Mouse (Mus musculus): ENCODE measurements around the gene Gm13283. TPM values are rescaled to one million over a fixed set of nuclear protein-coding genes. Genes with fewer than 3 reads are reported as not detected.

The Gm13283 gene
- polyA plus RNA-seq (2012; rRNA removed): not detected in 2 replicates

DNA sequence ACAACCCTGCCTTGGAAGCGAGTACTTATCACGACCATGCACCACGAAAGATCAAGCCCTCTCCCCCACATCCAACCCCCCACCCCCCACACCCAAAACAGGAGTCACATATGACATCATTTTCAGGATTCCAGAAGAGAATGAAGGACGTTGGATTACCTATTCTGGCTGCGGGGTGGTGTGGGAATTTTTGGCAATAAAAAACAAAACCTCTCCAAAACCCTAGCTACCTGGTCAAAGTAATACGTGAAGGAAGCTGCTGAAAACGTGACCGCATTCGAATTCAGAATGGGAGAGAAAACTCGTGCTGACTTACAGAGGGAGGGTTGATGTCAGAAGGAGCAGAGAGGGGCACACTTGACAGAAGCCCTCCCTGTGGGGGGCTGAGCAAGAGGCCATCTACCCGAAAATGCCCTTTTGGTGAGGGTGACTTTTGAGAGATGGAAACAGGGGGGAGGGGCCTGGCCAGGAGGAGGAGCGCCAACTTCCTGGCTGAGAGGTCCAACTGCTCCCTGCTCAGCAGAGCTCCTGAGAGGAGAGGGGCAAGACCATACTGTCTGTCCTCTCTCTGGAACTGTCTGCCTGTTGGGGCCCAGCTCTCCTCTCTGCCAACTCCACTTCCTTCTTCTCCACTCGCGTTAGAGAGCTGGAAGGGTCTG, at the start of gene Gm13283:
Gm13283 (plus strand) TSS at position 510 of the 659 bp plus-strand sequence.

DNA sequence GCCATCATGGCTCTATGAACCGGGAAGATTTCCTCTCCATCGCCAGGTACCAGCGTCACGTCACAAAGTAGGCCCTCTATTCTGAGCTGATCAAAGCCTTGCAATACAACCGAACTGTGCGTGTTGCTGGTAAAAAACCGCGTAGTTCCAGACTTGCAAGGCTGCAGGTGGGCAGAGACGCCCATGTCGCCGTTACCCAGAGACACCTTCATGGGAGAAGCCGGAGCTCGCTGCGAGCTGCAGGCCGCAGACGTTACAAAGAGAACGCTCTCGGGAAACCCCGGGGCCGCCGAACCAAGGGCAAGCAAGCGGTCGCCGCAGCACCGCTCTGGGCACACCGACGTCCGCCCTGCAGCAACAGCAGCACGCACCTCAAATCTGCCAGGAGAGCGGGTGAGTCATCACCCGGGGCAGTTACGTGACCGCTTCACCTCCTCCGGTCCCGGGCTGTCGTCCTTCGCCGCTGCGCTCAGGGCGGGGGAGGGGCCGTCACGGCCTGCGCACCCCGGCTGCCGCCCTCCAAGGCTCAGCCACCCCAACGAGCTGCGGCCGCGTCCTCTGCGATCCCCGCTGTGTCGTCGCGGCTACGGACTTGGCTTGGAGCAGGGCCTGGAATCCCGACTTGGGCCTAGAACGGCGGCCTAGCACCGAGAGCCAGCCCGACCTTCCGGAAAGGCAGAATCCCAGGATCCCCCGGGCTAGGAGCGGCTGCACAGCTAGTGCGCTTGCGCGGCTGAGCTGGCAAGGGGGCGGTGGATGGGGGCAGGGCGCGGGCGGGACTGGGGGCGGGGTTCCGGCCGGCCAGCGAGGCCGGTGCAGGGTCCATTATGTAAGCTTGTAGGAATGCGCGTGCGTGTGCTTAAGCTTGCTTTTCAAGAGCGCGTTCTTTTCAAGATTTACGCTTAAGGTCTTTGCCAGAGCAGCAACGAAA, 37.9 kb upstream of the Gm13283 start, which contains the start of the genes Gm26566 and Klhl9:
Gm26566 (plus strand) TSS at position 15 of the 931 bp plus-strand sequence.
Klhl9 (minus strand) TSS at position 675 of the 931 bp plus-strand sequence.

DNA sequence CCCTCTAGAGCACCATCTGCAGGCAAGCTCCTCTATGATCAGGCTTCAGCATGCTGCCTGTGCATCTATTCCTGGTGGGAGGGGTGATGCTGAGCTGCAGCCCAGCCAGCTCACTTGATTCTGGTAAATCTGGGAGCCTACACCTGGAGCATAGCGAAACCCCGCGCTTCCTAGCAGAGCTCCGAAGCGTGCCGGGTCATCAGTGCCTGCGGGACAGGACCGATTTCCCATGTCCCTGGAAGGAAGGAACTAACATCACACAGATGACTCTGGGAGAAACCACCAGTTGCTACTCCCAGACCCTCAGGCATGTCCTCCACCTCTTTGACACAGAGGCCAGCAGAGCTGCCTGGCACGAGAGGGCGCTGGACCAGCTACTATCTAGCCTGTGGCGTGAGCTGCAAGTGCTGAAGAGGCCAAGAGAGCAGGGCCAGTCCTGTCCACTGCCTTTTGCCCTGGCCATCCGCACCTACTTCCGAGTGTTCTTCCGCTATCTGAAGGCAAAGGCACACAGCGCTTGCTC, 5.0 kb upstream of the Gm13283 start, which contains the start of gene Gm13271:
Gm13271 (plus strand) TSS at position 51 of the 523 bp plus-strand sequence.

DNA sequence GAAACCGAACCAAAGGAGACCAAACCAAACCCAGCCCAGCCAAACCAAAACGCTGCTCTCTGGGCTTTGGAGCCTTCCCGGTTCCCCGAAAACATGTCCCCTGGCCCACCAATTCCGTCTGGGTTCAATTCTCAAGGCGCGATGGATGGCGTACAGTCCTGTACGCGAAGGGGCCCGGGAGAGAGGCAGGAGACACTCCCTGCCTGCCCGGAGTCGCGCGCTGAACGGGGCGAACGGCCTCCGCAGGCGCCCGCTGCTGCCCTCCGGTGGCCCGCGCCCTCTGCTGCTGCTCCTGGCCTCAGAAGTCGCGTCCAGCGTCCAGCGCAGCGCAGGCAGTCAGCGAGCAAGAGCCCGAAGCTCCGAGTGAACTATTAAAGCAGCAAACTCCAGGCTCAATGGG, 13.6 kb downstream of the Gm13283 start, which contains the start of gene Gm13290:
Gm13290 (plus strand) TSS at position 301 of the 400 bp plus-strand sequence.

DNA sequence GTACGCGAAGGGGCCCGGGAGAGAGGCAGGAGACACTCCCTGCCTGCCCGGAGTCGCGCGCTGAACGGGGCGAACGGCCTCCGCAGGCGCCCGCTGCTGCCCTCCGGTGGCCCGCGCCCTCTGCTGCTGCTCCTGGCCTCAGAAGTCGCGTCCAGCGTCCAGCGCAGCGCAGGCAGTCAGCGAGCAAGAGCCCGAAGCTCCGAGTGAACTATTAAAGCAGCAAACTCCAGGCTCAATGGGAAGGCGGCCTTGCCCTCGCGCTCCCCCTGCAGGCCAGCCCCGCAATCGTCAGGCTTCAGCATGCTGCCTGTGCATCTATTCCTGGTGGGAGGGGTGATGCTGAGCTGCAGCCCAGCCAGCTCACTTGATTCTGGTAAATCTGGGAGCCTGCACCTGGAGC, 16.7 kb downstream of the Gm13283 start, which contains the start of gene Gm13289:
Gm13289 (plus strand) TSS at position 301 of the 400 bp plus-strand sequence.

DNA sequence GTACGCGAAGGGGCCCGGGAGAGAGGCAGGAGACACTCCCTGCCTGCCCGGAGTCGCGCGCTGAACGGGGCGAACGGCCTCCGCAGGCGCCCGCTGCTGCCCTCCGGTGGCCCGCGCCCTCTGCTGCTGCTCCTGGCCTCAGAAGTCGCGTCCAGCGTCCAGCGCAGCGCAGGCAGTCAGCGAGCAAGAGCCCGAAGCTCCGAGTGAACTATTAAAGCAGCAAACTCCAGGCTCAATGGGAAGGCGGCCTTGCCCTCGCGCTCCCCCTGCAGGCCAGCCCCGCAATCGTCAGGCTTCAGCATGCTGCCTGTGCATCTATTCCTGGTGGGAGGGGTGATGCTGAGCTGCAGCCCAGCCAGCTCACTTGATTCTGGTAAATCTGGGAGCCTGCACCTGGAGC, 19.6 kb downstream of the Gm13283 start, which contains the start of gene Gm13272:
Gm13272 (plus strand) TSS at position 301 of the 400 bp plus-strand sequence.

DNA sequence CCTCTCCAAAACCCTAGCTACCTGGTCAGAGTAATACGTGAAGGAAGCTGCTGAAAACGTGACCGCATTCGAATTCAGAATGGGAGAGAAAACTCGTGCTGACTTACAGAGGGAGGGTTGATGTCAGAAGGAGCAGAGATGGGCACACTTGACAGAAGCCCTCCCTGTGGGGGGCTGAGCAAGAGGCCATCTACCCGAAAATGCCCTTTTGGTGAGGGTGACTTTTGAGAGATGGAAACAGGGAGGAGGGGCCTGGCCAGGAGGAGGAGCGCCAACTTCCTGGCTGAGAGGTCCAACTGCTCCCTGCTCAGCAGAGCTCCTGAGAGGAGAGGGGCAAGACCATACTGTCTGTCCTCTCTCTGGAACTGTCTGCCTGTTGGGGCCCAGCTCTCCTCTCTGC, 21.9 kb downstream of the Gm13283 start, which contains the start of gene Ifnz:
Ifnz (plus strand) TSS at position 301 of the 400 bp plus-strand sequence.

DNA sequence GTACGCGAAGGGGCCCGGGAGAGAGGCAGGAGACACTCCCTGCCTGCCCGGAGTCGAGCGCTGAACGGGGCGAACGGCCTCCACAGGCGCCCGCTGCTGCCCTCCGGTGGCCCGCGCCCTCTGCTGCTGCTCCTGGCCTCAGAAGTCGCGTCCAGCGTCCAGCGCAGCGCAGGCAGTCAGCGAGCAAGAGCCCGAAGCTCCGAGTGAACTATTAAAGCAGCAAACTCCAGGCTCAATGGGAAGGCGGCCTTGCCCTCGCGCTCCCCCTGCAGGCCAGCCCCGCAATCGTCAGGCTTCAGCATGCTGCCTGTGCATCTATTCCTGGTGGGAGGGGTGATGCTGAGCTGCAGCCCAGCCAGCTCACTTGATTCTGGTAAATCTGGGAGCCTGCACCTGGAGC, 25.5 kb downstream of the Gm13283 start, which contains the start of gene Gm13276:
Gm13276 (plus strand) TSS at position 301 of the 400 bp plus-strand sequence.

DNA sequence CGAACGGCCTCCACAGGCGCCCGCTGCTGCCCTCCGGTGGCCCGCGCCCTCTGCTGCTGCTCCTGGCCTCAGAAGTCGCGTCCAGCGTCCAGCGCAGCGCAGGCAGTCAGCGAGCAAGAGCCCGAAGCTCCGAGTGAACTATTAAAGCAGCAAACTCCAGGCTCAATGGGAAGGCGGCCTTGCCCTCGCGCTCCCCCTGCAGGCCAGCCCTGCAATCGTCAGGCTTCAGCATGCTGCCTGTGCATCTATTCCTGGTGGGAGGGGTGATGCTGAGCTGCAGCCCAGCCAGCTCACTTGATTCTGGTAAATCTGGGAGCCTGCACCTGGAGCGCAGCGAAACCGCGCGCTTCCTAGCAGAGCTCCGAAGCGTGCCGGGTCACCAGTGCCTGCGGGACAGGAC, 28.5 kb downstream of the Gm13283 start, which contains the start of gene Gm13277:
Gm13277 (plus strand) TSS at position 231 of the 400 bp plus-strand sequence.

DNA sequence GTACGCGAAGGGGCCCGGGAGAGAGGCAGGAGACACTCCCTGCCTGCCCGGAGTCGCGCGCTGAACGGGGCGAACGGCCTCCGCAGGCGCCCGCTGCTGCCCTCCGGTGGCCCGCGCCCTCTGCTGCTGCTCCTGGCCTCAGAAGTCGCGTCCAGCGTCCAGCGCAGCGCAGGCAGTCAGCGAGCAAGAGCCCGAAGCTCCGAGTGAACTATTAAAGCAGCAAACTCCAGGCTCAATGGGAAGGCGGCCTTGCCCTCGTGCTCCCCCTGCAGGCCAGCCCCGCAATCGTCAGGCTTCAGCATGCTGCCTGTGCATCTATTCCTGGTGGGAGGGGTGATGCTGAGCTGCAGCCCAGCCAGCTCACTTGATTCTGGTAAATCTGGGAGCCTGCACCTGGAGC, 31.3 kb downstream of the Gm13283 start, which contains the start of gene Gm13278:
Gm13278 (plus strand) TSS at position 301 of the 400 bp plus-strand sequence.

DNA sequence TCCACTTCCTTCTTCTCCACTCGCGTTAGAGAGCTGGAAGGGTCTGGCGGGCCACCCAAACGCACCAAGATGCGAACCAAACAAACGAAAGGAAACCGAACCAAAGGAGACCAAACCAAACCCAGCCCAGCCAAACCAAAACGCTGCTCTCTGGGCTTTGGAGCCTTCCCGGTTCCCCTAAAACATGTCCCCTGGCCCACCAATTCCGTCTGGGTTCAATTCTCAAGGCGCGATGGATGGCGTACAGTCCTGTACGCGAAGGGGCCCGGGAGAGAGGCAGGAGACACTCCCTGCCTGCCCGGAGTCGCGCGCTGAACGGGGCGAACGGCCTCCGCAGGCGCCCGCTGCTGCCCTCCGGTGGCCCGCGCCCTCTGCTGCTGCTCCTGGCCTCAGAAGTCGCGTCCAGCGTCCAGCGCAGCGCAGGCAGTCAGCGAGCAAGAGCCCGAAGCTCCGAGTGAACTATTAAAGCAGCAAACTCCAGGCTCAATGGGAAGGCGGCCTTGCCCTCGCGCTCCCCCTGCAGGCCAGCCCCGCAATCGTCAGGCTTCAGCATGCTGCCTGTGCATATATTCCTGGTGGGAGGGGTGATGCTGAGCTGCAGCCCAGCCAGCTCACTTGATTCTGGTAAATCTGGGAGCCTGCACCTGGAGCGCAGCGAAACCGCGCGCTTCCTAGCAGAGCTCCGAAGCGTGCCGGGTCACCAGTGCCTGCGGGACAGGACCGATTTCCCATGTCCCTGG, 34.2 kb downstream of the Gm13283 start, which contains the start of gene Gm13275:
Gm13275 (plus strand) TSS at position 552 of the 740 bp plus-strand sequence.

DNA sequence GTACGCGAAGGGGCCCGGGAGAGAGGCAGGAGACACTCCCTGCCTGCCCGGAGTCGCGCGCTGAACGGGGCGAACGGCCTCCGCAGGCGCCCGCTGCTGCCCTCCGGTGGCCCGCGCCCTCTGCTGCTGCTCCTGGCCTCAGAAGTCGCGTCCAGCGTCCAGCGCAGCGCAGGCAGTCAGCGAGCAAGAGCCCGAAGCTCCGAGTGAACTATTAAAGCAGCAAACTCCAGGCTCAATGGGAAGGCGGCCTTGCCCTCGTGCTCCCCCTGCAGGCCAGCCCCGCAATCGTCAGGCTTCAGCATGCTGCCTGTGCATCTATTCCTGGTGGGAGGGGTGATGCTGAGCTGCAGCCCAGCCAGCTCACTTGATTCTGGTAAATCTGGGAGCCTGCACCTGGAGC, 37.2 kb downstream of the Gm13283 start, which contains the start of gene Gm13279:
Gm13279 (plus strand) TSS at position 301 of the 400 bp plus-strand sequence.

DNA sequence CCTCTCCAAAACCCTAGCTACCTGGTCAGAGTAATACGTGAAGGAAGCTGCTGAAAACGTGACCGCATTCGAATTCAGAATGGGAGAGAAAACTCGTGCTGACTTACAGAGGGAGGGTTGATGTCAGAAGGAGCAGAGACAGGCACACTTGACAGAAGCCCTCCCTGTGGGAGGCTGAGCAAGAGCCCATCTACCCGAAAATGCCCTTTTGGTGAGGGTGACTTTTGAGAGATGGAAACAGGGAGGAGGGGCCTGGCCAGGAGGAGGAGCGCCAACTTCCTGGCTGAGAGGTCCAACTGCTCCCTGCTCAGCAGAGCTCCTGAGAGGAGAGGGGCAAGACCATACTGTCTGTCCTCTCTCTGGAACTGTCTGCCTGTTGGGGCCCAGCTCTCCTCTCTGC, 39.4 kb downstream of the Gm13283 start, which contains the start of gene Gm13285:
Gm13285 (plus strand) TSS at position 301 of the 400 bp plus-strand sequence.

DNA sequence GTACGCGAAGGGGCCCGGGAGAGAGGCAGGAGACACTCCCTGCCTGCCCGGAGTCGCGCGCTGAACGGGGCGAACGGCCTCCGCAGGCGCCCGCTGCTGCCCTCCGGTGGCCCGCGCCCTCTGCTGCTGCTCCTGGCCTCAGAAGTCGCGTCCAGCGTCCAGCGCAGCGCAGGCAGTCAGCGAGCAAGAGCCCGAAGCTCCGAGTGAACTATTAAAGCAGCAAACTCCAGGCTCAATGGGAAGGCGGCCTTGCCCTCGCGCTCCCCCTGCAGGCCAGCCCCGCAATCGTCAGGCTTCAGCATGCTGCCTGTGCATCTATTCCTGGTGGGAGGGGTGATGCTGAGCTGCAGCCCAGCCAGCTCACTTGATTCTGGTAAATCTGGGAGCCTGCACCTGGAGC, 43.0 kb downstream of the Gm13283 start, which contains the start of gene Gm13287:
Gm13287 (plus strand) TSS at position 301 of the 400 bp plus-strand sequence.

DNA sequence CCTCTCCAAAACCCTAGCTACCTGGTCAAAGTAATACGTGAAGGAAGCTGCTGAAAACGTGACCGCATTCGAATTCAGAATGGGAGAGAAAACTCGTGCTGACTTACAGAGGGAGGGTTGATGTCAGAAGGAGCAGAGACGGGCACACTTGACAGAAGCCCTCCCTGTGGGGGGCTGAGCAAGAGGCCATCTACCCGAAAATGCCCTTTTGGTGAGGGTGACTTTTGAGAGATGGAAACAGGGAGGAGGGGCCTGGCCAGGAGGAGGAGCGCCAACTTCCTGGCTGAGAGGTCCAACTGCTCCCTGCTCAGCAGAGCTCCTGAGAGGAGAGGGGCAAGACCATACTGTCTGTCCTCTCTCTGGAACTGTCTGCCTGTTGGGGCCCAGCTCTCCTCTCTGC, 45.3 kb downstream of the Gm13283 start, which contains the start of gene Gm13288:
Gm13288 (plus strand) TSS at position 301 of the 400 bp plus-strand sequence.

Other genes starting within 250 kb of the Gm13283 start
- gene Ifnb1, start 237.3 kb upstream of the Gm13283 start, polyA plus RNA-seq (2012; rRNA removed): not detected in 2 replicates
- not detected in 2 replicates for gene Ifna15, start 201.9 kb upstream of the Gm13283 start, polyA plus RNA-seq (2012; rRNA removed)
- not detected in 2 replicates for gene Ifna14, start 188.3 kb upstream of the Gm13283 start, polyA plus RNA-seq (2012; rRNA removed)
- not detected in 2 replicates for gene Ifna9, start 167.7 kb upstream of the Gm13283 start, polyA plus RNA-seq (2012; rRNA removed)
- not detected in 2 replicates for gene Ifna12, start 156.7 kb upstream of the Gm13283 start, polyA plus RNA-seq (2012; rRNA removed)
- not detected in 2 replicates for gene C87499, start 125.7 kb upstream of the Gm13283 start, polyA plus RNA-seq (2012; rRNA removed)
- gene Ifna13, start 115.7 kb upstream of the Gm13283 start, polyA plus RNA-seq (2012; rRNA removed): not detected in 2 replicates
- gene Ifna16, start 83.2 kb upstream of the Gm13283 start, polyA plus RNA-seq (2012; rRNA removed): not detected in 2 replicates
- gene Ifna2, start 76.2 kb upstream of the Gm13283 start, polyA plus RNA-seq (2012; rRNA removed): not detected in 2 replicates
- not detected in 2 replicates for gene Ifnab, start 68.8 kb upstream of the Gm13283 start, polyA plus RNA-seq (2012; rRNA removed)
- 0.15 and 0.44 TPM in 2 replicates for gene Gm26566, start 38.3 kb upstream of the Gm13283 start, polyA plus RNA-seq (2012; rRNA removed)
- gene Klhl9, start 37.7 kb upstream of the Gm13283 start, polyA plus RNA-seq (2012; rRNA removed): 17.9 and 18.2 TPM in 2 replicates
- gene Gm13271, start 5.3 kb upstream of the Gm13283 start, polyA plus RNA-seq (2012; rRNA removed): not detected in 2 replicates
- gene Gm13290, start 13.7 kb downstream of the Gm13283 start, polyA plus RNA-seq (2012; rRNA removed): not detected in 2 replicates
- gene Gm13289, start 16.8 kb downstream of the Gm13283 start, polyA plus RNA-seq (2012; rRNA removed): not detected in 2 replicates
- not detected in 2 replicates for gene Gm13272, start 19.7 kb downstream of the Gm13283 start, polyA plus RNA-seq (2012; rRNA removed)
- not detected in 2 replicates for gene Ifnz, start 22.0 kb downstream of the Gm13283 start, polyA plus RNA-seq (2012; rRNA removed)
- gene Gm13276, start 25.6 kb downstream of the Gm13283 start, polyA plus RNA-seq (2012; rRNA removed): not detected in 2 replicates
- not detected in 2 replicates for gene Gm13277, start 28.5 kb downstream of the Gm13283 start, polyA plus RNA-seq (2012; rRNA removed)
- gene Gm13278, start 31.4 kb downstream of the Gm13283 start, polyA plus RNA-seq (2012; rRNA removed): not detected in 2 replicates
- not detected in 2 replicates for gene Gm13275, start 34.4 kb downstream of the Gm13283 start, polyA plus RNA-seq (2012; rRNA removed)
- not detected in 2 replicates for gene Gm13279, start 37.3 kb downstream of the Gm13283 start, polyA plus RNA-seq (2012; rRNA removed)
- gene Gm13285, start 39.5 kb downstream of the Gm13283 start, polyA plus RNA-seq (2012; rRNA removed): not detected in 2 replicates
- gene Gm13287, start 43.1 kb downstream of the Gm13283 start, polyA plus RNA-seq (2012; rRNA removed): not detected in 2 replicates
- gene Gm13288, start 45.4 kb downstream of the Gm13283 start, polyA plus RNA-seq (2012; rRNA removed): not detected in 2 replicates
- gene Ifna7, start 56.1 kb downstream of the Gm13283 start, polyA plus RNA-seq (2012; rRNA removed): not detected in 2 replicates
- gene Ifna11, start 59.8 kb downstream of the Gm13283 start, polyA plus RNA-seq (2012; rRNA removed): not detected in 2 replicates
- not detected in 2 replicates for gene Ifna6, start 67.3 kb downstream of the Gm13283 start, polyA plus RNA-seq (2012; rRNA removed)
- not detected in 2 replicates for gene Ifna5, start 75.4 kb downstream of the Gm13283 start, polyA plus RNA-seq (2012; rRNA removed)
- not detected in 2 replicates for gene Ifna4, start 81.7 kb downstream of the Gm13283 start, polyA plus RNA-seq (2012; rRNA removed)
- not detected in 2 replicates for gene Ifna1, start 90.0 kb downstream of the Gm13283 start, polyA plus RNA-seq (2012; rRNA removed)
- gene Ifne, start 120.1 kb downstream of the Gm13283 start, polyA plus RNA-seq (2012; rRNA removed): not detected in 2 replicates